24 mouse cellular contexts compared by ENCODE assay signal in the genomic region with DNA sequence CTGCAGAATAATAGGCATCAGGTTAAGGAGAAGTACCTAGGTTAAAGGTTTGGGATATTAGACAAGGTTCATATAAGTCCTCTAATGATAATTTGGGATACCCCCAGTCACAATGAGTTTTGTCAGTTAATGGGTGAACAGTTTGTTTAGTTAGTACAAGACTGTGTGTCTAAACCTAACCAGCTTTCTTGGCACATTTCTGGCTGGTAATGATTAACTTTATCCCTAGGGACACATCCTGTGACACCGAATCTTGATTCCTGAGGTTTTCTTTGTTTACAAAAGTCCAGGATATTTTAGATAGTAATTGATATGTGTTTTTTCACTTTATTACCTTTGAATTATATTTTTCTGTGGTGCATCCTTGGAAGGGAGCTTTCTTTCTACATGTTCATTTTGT. TPM values are rescaled to one million over a fixed set of nuclear protein-coding genes. Genes with fewer than 3 reads are reported as not detected.
"Had no signal": no experiment of that assay in that cellular context is flagged by ENCODE, and none has a peak within 500 bp of the region (broad histone marks: within the 10 kb centered on the region; RNA-seq: fewer than 3 reads in every experiment).

No protein-coding gene starts in this region.

- H3K27me3 ChIP-seq: neural tube, embryonic 13.5 days; neural tube, embryonic 15.5 days; stomach, embryonic 15.5 days had no signal

- H3K4me2 ChIP-seq: neural tube, embryonic 13.5 days; neural tube, embryonic 15.5 days; stomach, embryonic 15.5 days had no signal

- DNase-seq: retina, postnatal 1 day; right cerebral cortex, adult 18-20 months; right cerebral cortex, postnatal 14 days; right cerebral cortex, postnatal 25 days; right cerebral cortex, postnatal 4 days; spleen, adult 18-20 months; thymus, adult 18-20 months; thymus, adult 2 months; thymus, postnatal 14 days; thymus, postnatal 25 days; thymus, postnatal 36 days; thymus, postnatal 4 days had no signal

- H3K27ac ChIP-seq: neural tube, embryonic 13.5 days; neural tube, embryonic 15.5 days; stomach, embryonic 15.5 days; stomach, postnatal 0 days had no signal

- H3K4me3 ChIP-seq: neural tube, embryonic 13.5 days; neural tube, embryonic 15.5 days; stomach, embryonic 15.5 days had no signal

- H3K4me1 ChIP-seq: neural tube, embryonic 13.5 days; neural tube, embryonic 15.5 days; stomach, embryonic 15.5 days had no signal

- H3K36me3 ChIP-seq: neural tube, embryonic 13.5 days; neural tube, embryonic 15.5 days; stomach, embryonic 15.5 days had no signal

- H3K9me3 ChIP-seq: neural tube, embryonic 13.5 days; neural tube, embryonic 15.5 days; stomach, embryonic 15.5 days had no signal

- H3K9ac ChIP-seq: neural tube, embryonic 13.5 days; neural tube, embryonic 15.5 days; stomach, embryonic 15.5 days had no signal

RNA-seq across cellular contexts. Expression of a gene that starts 41.4 kb away (rescaled TPM):
- total RNA-seq: neutrophil, adult 5-6 weeks had no signal
- polyA plus RNA-seq: neural tube, embryonic 13.5 days; neural tube, embryonic 14.5 days; neural tube, embryonic 15.5 days; small intestine, adult 2 months; spleen, adult 2 months; stomach, embryonic 14.5 days; stomach, embryonic 15.5 days; stomach, embryonic 16.5 days; stomach, postnatal 0 days; thymus, adult 2 months; thymus, postnatal 0 days; urinary bladder, adult 2 months had no signal
